Mouse (Mus musculus) testis, postnatal 10 days (tissue): ENCODE data around the gene Klk8.

Source experiments
- DNase-seq: peaks from one replicate; pipeline ENCODE4 v3.0.0; 2021; ENCODE audit warnings: low spot score

Gene Klk8

DNA sequence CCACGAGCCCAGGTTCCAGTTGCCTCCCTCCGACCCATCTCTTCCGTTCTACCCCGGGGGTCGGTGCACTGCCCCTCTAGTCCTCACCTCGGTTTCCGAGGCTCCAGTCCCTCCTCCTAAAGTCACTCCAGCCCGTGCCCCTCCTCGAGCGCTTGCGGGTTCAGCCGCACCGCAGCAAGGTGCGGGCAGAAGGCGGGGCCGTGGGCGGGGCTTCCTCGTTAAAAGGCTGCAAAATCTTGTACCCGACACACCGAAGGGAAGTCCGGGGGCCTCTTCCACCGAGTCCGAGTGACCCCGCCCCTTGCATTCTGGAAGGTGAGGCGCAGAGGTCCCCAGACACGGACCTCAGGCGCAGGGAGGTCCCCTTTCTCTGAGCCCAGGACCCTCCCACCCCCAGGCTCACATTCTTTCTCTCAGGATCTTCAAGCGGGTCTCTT lies at the start of gene Klk8:
TSS of gene Klk8 (plus strand) at position 245 of the 437 bp plus-strand sequence.
- DNase-seq, result peak; percentile 61

DNA sequence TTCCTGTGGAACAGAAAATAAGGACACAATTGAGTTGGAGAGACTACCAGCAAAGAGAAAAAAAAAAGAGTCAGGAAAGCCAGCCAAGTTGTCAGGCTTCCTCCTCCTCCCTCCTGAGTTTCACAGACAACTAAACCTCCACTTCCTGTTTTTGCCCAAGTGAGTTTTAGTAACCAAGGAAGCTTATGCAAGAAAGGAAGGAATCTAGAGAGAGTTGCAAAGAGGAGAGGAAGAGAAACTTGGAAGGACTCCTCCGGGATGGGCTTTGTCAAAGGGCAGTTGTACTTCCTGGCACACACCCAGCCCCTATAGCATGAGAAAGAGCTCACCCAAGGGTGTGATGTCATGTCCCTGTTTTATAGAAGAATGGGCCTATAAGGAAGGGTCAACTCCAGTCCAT lies 49.6 kb upstream of the Klk8 start:
- DNase-seq, result no peak

DNA sequence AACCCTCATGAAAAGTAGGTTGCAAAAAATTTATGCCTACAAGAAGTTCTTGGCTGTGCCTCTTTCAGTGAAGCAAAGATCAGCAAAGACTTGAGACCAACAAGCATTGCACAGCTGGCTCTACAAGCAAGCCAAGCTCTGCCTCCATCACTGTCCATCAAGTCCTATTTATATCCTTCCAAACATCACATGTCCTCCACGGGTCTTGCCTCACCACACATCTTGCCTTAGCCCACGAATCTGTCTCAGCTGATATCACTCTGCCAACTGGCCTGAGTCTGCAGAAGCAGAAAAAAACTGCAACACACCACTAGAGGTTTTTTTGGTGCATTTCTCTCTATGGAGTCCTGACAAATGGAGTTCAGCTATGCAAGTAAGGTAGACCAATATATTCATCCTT lies 44.6 kb upstream of the Klk8 start:
- DNase-seq, result no peak

DNA sequence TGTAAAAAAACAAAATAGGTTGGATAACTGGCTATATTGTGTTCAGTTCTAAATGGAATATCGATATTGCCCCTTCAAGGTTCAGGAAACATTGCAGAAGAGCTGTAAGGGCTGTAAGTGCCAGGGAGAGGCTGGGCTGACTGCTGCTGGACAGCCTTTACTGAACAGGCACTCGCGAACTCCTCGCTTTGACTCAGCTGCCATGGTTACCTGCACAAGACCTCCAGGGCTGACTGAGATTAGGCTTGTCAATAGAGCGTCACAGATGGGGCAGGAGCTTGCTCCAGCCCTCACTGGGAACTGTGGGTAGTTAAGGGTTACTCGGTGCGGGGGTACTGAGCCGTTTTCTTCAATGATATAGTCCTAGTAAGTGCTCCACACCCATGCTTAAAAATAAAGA lies 30.9 kb upstream of the Klk8 start:
- DNase-seq, result no peak

DNA sequence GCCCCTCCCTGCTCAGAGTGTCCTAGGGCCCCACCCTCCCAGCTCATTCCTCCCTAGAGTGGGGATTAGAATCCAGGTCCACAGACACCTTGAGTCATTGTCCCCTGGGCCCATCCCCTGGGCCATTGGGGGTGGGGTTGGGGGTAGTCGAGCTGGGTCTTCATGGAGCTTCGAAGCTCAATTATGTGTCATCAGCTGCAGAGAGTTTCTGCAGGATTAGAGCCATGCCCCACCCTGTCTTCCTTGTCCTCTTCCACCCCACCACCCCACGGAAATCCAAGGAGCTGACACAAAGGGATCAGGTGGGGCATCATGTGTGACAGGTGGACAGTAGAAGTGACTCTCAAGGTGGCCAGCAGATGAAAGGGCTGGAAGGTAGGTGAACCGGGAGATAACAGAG lies 28.8 kb upstream of the Klk8 start, which contains the start of gene Klk12:
TSS of gene Klk12 (plus strand) at position 301 of the 400 bp plus-strand sequence.
- no peak for DNase-seq

DNA sequence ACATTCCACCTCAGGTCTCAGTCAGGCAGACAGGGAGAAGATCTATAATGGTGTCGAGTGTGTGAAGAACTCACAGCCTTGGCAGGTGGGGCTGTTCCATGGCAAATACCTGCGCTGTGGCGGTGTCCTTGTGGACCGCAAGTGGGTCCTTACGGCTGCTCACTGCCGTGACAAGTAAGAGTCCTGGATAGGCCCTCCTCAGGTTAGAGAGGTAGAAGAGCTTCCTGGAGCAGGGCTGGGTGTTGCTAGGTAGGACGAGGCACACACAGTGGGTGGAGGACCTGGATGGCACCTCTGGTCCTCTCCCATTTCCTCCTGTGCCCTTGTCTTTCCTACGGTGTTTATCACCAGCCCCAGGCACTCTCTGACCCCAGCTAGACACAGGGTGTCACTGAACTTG lies 27.7 kb upstream of the Klk8 start:
- no peak for DNase-seq

DNA sequence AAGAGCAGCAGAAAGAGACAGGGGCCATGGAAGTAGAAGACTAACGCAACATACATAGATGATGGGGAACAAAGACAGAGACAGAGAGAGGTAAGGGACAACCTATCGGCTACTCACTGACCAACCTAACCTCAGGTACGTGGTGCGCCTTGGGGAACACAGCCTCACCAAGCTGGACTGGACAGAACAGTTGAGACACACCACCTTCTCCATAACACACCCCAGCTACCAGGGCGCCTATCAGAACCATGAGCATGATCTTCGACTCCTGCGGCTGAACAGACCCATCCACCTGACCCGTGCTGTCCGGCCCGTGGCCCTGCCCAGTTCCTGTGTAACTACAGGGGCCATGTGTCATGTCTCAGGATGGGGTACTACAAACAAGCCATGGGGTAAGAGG lies 26.7 kb upstream of the Klk8 start:
- peak; percentile 22 for DNase-seq

DNA sequence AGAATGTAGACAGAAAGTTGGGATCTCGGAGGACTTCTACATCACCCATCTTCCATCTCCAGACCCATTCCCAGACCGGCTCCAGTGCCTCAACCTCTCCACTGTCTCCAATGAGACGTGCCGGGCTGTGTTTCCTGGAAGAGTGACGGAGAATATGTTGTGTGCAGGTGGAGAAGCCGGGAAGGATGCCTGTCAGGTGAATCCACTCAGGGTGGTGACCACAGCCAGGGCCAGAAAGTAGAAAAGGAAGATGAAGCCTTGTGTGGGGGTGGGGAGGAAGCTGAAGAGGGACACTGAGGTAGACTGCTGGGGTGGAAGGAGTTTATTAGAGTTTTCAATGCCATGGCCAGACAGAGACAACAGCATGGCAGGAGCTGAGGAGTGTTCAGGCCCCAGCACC lies 25.5 kb upstream of the Klk8 start:
- DNase-seq, result peak; percentile 33

DNA sequence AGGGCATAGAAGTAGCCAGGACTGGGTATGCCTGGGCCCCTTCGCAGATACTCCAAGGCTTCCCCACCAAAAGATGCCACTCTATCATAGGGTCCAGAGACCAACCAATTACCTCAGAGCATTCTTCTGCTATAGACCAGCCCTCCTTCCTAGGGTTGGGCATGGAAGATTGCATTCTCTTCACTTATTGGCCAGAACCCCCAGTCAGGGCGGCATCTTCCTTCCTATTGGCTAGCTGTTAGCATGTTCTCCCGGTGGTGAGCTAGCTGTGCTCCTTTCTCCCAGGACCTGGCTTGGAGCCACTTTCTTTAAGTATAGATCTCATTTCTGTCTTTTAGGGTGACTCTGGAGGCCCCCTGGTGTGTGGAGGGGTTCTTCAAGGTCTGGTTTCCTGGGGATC lies 24.5 kb upstream of the Klk8 start:
- peak; percentile 26 for DNase-seq

DNA sequence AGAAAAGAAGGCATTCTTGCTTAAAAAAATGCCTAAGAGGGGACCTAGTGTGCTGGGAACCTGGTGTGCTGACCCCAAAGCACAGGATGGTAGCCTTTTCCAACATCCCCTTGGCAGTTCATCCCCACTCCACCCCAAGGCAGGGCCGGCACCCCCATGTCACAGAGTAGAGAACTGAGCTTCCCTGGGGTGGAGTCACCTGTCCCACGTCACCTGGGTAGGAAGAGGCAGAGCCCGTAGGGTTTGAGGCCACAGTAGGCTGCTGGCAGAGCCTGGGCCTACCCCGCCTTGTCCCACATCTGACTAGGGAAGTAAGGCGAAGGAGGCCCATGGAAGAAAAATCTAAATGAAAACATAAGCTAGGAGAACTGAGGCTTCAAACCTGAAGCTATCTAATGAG lies 23.0 kb upstream of the Klk8 start, which contains the start of gene Klk11:
TSS of gene Klk11 (plus strand) at position 241 of the 400 bp plus-strand sequence.
- peak; percentile 33 for DNase-seq

DNA sequence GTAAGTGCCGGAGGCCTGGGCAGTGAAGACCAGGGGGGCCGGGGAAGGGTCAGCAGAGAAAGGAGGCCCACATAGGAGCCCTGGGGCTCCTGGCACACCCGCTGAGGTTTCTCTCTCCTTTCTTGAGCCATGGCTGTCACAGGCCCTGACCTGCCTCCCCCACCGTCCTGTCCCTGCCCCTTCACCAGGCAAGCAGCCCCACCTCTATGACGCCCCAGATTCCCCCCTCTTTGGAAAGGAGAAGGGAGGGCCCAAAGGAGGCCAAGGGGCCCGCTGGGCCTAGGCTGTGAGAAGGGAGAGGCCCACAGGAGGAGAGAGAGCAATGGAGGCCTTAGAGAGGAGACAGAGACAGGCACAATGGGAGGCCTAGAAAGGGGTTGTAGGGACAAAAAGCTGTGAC lies 22.6 kb upstream of the Klk8 start:
- DNase-seq, result peak; percentile 25

DNA sequence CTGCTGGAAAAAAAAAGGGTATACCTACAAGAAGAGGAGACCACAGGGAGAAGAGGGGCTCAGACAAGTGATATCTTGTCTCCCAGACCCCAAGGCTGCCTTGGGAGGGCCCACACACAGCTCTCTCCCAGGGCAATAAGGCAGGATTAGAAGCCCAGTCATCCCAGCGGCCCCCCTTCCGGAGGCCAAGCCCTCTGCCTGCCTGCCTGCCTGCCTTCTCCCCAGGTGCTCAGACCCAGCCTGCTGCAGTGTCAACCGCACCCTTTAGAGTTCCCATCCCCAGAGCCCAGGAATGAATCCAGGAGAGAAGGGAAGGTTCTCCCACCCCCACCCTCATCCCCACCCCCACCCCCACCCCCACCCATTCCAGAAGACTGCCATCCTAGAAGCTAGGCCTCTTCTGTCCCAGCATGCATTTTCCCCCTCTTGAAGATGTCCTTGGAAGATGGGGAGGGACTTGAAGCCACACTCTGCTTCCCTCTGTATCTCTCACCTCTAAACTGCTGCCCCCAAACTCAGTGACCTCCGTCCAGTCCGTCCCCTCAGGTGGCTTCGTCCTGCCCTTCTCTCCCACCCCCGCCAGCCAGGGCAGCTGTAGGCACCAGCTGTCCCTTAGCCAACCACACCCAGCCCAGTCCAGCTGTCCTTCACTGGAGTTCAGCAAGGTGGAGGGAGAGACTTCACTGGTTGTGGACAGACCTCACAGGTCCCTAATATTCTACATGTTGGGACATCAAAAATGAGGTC lies 21.9 kb upstream of the Klk8 start:
- DNase-seq, result peak; percentile 38

DNA sequence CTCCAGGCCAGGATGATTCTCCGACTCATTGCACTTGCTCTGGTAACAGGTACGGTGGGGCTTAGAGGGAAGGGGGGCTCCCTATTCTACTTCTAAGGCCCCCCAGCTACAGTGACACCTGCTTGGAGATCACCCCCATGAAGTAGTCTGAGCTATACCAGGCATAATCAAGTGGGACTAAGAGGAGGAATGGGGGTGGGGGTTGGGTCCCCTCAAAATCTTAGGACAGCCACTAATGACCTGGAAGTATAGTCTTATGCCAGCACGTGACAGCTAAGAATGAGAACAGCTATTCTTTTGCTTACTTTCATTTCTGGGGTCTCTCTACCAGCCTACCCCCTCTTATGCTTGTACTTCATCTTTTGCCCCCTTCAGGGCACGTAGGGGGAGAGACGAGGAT lies 20.9 kb upstream of the Klk8 start:
- peak; percentile 28 for DNase-seq

DNA sequence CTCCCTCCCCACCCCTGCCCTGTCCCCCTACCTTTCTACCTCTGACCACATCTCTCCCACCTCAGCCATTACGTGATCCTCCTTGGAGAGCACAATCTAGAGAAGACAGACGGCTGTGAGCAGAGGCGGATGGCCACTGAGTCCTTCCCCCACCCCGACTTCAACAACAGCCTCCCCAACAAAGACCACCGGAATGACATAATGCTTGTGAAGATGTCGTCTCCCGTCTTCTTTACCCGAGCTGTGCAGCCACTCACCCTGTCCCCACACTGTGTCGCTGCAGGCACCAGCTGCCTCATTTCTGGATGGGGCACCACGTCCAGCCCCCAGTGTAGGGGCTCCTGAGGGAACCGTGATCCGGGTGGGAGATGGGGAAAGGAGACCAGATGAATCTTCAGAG lies 20.0 kb upstream of the Klk8 start:
- peak; percentile 35 for DNase-seq

DNA sequence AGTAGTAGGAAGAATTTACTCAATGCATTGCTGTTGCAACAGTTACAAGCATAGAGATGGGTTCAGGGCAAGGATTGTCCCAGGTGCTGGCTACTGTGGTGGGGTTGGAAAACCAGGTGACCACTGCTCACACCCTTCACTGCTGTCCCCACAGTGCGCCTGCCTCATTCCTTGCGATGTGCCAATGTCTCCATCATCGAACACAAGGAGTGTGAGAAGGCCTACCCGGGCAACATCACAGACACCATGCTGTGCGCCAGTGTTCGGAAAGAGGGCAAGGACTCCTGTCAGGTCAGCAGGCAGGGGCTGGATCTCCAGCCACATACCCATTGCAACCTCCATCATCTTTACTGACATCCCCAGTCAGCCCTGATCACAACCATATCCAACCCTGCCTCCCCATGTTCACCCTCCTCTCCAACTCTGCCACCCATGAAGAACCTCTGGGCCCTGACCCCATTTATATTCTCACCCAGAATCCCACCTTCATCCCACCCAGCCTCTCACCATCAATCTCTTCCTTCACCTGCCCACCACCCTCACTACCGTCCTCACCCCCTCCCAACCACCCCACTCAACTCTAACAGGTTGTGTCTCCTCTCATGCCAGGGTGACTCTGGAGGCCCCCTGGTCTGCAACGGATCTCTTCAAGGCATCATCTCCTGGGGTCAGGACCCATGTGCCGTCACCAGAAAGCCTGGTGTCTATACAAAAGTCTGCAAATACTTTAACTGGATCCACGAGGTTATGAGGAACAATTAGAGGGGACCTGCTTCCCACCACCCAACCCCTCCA lies 19.0 kb upstream of the Klk8 start:
- DNase-seq, result peak; percentile 23

DNA sequence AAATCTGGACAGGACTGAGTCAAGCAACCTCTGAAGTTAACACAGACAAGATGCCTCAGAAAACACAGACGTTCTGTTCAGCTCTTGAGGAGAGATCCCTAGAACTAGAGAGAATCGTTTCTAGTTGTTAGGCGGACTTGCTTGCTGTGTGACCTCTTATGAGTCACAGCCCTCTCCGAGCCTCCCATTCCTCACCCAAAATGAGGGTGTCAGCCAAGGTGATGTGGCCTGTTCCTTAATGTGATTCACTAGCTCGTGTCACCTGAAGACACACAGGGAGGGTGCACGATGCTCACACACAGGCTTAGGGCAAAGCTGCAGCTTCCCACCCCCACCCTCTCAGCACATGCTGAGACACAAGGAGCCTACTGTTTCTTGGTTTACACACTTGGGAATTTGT lies 17.1 kb upstream of the Klk8 start:
- DNase-seq, result peak; percentile 26

DNA sequence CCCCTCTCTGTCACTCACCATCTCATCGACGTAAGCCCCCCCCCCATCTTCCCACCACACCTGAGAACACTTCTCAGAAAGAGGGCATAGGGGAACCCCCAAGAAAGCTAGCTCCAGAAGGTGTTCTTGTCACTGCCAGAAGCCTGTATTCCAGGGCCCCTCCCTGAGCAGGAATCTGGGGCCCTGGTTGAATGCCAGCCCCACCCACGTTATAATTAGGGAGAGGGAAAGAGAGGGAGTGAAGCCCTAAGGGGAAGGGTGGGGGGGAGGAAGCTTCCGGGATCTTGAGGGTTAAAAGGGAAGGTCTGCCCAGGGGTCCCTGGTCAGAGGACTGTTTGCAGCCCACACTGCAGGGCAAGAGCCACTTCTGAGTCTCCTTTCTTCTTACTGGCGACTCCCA lies 16.6 kb upstream of the Klk8 start, which contains the start of gene Klk10:
TSS of gene Klk10 (plus strand) at position 290 of the 400 bp plus-strand sequence.
- DNase-seq, result peak; percentile 38

DNA sequence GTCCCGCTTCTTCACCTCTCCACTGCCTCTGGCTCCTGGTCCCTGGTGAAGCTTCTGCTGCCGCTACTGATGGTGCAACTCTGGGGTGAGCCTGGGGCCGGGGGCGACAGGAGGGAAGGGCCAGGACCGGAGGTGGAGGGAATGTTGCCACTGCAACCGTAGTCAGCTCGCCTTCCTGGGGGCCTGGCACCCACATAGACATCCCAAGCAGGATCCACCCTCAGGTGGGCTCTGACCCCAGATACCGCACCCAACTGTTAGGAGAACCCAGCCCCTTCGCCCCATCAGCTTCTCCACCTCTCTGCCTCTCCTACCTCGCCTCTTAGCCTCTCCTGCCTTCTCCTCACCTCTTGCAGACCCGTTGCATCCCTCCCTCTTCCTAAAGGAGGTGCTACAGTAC lies 15.8 kb upstream of the Klk8 start:
- peak; percentile 38 for DNase-seq

DNA sequence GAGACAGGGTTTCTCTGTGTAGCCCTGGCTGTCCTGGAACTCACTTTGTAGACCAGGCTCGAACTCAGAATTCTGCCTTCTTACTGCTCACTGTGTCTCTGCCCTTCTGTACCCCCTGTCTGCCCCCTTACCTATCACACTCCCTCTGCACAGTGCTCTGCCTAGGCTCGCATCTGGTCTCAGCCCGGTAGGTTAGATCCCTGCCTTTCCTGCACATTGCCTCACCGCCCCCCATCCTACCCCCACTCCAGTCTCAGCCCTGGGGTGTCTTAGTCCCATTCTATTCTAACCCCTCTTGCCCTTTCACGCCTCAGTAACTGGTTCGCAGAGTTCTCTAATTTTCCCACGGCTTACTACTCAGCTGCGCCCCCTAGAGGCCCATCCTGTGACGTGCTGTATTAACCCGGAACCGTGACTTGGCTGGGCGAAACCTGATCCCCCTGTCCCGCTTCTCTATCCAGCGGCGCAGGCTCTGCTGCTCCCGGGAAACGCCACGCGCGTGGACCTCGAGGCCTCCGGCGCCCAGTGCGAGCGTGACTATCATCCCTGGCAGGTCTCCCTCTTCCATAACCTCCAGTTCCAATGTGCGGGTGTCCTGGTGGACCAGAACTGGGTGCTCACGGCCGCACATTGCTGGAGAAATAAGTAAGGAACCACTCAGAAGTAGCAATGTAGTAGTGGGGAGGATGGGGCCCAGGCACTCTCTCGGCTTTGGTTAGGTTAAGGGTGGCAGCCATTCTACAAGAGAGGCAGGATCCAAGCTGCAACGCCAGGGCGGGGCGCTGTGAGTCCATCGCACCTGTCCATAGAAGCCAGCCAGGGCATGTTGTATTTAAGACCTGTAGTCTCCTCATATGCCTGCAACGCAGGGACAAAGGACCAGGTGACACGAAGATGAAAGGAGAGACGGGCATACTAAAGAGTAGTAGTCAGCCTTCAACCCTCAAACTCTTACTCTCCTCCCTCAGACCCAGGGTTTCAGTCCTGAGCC lies 14.8 kb upstream of the Klk8 start:
- DNase-seq, result peak; percentile 87

DNA sequence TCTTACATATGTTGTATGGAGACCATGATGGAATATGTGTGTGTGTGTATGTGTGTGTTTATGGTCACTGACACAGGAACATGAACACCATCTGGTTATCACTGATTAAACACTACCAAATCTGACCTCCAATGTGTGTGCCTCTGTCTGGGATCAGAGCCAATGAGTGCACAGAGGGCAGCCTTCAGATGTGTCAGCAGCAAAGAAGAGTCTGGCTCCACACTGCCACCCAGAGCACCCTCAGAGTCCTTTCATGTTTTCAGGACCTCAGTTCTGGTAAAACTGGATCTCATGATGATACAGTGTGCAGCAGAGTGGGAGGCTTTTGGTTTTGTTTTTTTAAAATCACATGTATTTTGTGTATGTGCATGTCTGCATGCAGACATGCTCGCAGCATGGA lies 12.1 kb upstream of the Klk8 start:
- DNase-seq, result no peak

DNA sequence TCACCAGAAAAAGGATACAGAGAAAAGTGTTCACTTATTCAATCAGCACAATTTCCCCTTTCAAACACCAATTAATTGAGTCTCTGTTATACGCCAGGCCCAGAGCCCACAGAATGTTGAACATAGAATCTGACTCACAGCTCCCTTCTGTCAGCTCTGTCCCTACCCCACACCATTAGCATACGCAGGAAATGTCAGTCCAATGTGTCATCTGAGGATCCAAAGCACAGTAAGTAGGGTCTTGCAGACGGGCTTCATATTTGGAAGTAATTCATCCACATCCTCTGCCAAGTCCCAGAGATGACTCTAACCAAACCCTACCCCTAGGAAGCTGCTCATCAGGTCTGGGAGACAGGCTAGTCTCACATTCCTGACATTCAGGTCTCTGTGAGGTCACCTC lies 9.3 kb upstream of the Klk8 start:
- DNase-seq, result no peak

DNA sequence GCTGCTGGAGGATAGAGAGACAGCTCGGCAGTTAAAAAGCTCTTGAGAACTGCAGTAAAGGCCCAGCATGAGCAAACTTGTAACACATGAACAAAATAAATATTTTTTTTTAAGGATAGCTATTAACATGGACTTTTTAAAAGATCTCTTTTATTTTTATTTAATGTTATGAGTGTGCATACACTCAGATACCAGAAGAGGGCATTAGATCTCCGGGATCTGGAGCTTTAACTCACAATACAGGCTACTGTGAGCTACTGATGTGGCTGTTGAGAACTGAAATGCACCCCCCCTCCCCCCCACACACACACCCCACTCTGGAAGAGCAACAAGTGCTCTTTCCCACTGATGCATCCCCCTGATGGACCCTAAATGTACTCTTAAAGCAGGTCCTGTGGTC lies 8.1 kb upstream of the Klk8 start:
- DNase-seq, result no peak
